Mouse (Mus musculus): ENCODE measurements around the gene Anapc13. TPM values are rescaled to one million over a fixed set of nuclear protein-coding genes. Genes with fewer than 3 reads are reported as not detected.

The Anapc13 gene
- total RNA-seq, 2 experiments from 2014 or later = 291 to 319 TPM

Other genes with a start within 250 kb of the Anapc13 start
- 1 to 10 TPM; 1.3 to 6.9 TPM for gene Ky, start 120.5 kb upstream of the Anapc13 start, total RNA-seq (2021)
- gene Cep63, start 238 bp downstream of the Anapc13 start, total RNA-seq (2021) = 10 to 100 TPM; 31.1 TPM
- gene Amotl2, start 90.4 kb downstream of the Anapc13 start, total RNA-seq (2021) = 100 to 1,000 TPM; 101 to 154 TPM
- gene Ryk, start 208.6 kb downstream of the Anapc13 start, total RNA-seq (2021) = 10 to 100 TPM; 53.2 to 55.4 TPM

All from adrenal gland, postnatal 10 days (tissue).